Mouse (Mus musculus): Measurements from ENCODE around the gene Saa1. TPM values are rescaled to one million over a fixed set of nuclear protein-coding genes. Genes with fewer than 3 reads are reported as not detected.

The Saa1 gene
- total RNA-seq, 2 experiments from 2014 or later: not detected

- no peak for DNase-seq
These were observed 24.0 kb downstream of the Saa1 start for GRCm38 (mm10) chr7:46718591-46719270.

DNA sequence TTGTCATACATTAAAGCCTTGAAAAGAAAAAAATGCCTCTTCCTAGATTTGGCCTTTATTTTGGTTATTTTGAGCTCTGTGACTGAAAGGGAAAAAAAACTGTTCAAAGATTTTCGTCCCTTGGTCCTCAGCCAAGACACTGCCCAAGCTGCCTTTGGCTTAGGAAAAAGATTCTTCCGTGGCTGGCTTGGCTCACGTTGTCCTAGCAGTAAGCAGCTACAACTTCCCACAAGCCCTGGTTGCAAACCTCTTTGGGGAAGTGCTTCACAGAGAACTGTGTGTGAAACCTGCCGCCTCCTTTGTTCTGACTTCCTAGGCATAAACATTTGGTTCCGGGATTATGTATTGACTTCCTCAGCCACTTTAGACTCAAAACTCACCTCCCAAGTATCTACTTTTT lies 25.9 kb downstream of the Saa1 start:
- DNase-seq: no peak

GRCm38 (mm10) chr7:46715600-46715999 lies 27.2 kb downstream of the Saa1 start, which contains the start of gene Saa3:
Gene Saa3 (minus strand): TSS chr7:46715700.
- no peak for DNase-seq

GRCm38 (mm10) chr7:46714518-46714917 lies 28.3 kb downstream of the Saa1 start:
- DNase-seq: peak in 1 of 2 experiments; percentile 45

DNA sequence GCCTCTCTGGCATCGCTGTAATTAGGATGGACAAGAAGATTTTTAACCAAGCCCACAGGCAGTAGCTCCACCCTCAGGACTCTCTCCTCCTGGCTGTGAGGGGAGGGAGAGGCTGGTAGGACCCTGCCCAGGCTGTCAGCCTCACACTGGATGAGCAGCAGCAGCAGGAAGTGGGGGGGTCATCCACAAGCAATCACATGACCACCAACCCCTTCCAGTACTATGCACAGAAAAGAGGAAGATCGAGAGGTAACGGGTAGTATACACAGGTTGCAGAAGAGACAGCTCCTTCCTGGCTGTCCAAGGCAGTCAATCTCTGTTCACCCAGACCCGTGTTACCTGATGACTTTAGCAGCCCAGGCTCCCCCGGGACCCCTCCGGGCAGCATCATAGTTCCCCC lies 30.5 kb downstream of the Saa1 start:
- no peak for DNase-seq

GRCm38 (mm10) chr7:46710390-46710844 lies 32.4 kb downstream of the Saa1 start, which contains the start of gene Saal1:
Gene Saal1 (minus strand): TSS chr7:46710680.
- peak; percentile 78 to 84 for DNase-seq

DNA sequence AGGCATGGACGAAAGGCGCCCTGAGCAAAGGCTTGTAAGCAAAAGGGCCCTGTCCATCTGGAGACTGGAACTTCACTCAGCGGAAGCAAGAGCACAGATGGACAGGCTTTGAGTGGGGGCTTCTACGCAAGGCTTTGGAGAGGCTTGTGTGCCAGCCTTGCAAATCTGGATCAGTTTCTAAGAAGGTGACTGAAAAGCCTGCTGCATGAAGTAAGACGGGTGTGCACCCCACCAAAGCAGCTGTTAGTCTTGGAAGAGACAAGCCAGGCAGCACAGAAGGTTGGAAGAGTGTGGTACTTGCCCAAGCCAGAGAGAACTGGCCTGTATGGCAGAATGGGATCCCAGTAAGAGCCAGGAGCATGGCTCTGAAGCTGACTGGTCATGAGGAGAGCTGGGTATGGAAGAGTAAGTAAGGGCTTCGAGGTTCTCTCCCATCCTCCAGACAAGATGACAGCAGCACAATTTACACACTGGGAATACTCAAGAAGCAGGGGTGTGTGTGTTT lies 42.2 kb downstream of the Saa1 start:
- DNase-seq: no peak

GRCm38 (mm10) chr7:46696754-46697153 lies 46.0 kb downstream of the Saa1 start:
- DNase-seq: no peak

Other genes with a start within 250 kb of the Saa1 start
- 10 to 100 TPM; 42.4 to 45.4 TPM for gene Sergef, start 103.2 kb downstream of the Saa1 start, total RNA-seq (2021)
- under 1 TPM; 0.10 to 0.25 TPM for gene Tph1, start 70.4 kb downstream of the Saa1 start, total RNA-seq (2021)
- gene Saal1, start 32.3 kb downstream of the Saa1 start, total RNA-seq (2021): 10 to 100 TPM; 10.3 to 11.3 TPM
- gene Saa3, start 27.3 kb downstream of the Saa1 start, total RNA-seq (2021): not detected
- gene Saa4, start 10.4 kb downstream of the Saa1 start, total RNA-seq (2021): not detected
- gene Saa2, start 8.8 kb upstream of the Saa1 start, total RNA-seq (2021): not detected
- 10 to 100 TPM; 16.2 to 16.4 TPM for gene Hps5, start 53.1 kb upstream of the Saa1 start, total RNA-seq (2021)
- 10 to 100 TPM; 36.9 to 37.2 TPM for gene Gtf2h1, start 53.1 kb upstream of the Saa1 start, total RNA-seq (2021)
- gene Ldha, start 98.5 kb upstream of the Saa1 start, total RNA-seq (2021): 100 to 1,000 TPM; 286 to 311 TPM
- gene Ldhc, start 118.2 kb upstream of the Saa1 start, total RNA-seq (2021): not detected
- gene Tsg101, start 177.0 kb upstream of the Saa1 start, total RNA-seq (2021): 10 to 100 TPM; 73.0 to 80.2 TPM
- gene Uevld, start 215.5 kb upstream of the Saa1 start, total RNA-seq (2021): 10 to 100 TPM; 15.5 to 18.3 TPM
- gene Gm9999, start 240.6 kb upstream of the Saa1 start, total RNA-seq (2021): not detected

All from layer of hippocampus, postnatal 36 days (tissue).